Mouse (Mus musculus) testis, adult 2 months (tissue): Measurements from ENCODE around the gene Lgi2.

Experiments used
- CTCF ChIP-seq: fragments of 200-500 bp; IDR thresholded peaks from 2 replicates; pipeline ENCODE4 v1.5.1; 2012; ENCODE audit warnings: low read depth, mild to moderate bottlenecking, inconsistent platforms, low read length, moderate library complexity; ENCODE audit not compliant: control insufficient read depth, insufficient read depth, insufficient replicate concordance
- POLR2A ChIP-seq: fragments of 200-500 bp; IDR thresholded peaks from 2 replicates; pipeline ENCODE4 v1.6.1; 2012; ENCODE audit warnings: low read depth, mild to moderate bottlenecking, inconsistent platforms, low read length, moderate library complexity; ENCODE audit not compliant: control insufficient read depth

DNA sequence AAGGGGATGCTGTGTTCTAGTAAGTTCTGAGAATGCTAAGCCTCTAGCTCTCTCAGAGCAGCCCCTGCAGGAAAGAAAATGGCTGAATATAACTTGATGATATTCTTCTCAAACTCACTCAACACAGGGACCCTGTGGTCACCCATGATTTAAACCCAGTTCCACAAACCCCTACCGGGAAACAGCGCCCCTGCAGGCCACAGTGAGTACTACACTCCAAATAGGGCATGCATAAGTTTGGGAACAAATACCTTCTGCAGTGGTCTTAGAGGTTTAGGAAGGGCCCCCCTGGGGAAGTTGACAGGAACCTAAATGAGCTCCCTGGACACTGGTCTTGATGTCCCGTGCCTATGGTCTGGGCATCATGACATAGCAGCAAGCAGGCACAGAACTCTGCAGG is 19.3 kb downstream of the Lgi2 start:
- TF ChIP-seq CTCF = peak; percentile 75; the same call in 1 of the 2 replicates
- TF ChIP-seq POLR2A = no peak
